Mouse (Mus musculus) hindbrain, postnatal 0 days (tissue): ENCODE data around the gene 4933424G06Rik. TPM values are rescaled to one million over a fixed set of nuclear protein-coding genes. Genes with fewer than 3 reads are reported as not detected.

ENCODE experiments used
- ATAC-seq: fragments of 200-750 bp; cut with Nextera tagmentation; 2 replicates; pipeline ENCODE4 v1.8.0; 2017; ENCODE audit warnings: mild to moderate bottlenecking, moderate TSS enrichment, moderate library complexity
- DNase-seq: peaks from one replicate; pipeline ENCODE4 v3.0.0-alpha.2; 2015; ENCODE audit warnings: low spot score
- H3K27ac ChIP-seq: fragments of 300-500 bp; sonication (generic); 2 replicates; pipeline ENCODE4 v1.5.1; 2014; ENCODE audit warnings: mild to moderate bottlenecking
- H3K27me3 ChIP-seq: fragments of 300-500 bp; sonication (generic); 2 replicates; pipeline ENCODE4 v1.6.1; 2014; ENCODE audit warnings: low read length, mixed read lengths; ENCODE audit not compliant: insufficient read depth
- H3K36me3 ChIP-seq: fragments of 300-500 bp; sonication (generic); 2 replicates; pipeline ENCODE4 v1.6.1; 2014; ENCODE audit warnings: low read length, mixed read lengths; ENCODE audit not compliant: insufficient read depth
- H3K4me1 ChIP-seq: fragments of 300-500 bp; sonication (generic); 2 replicates; pipeline ENCODE4 v1.6.1; 2014; ENCODE audit warnings: antibody characterized with exemption, low read length, mixed read lengths; ENCODE audit not compliant: insufficient read depth
- H3K4me2 ChIP-seq: fragments of 300-500 bp; sonication (generic); 2 replicates; pipeline ENCODE4 v1.6.1; 2014; ENCODE audit warnings: low read depth, mild to moderate bottlenecking, low read length, moderate library complexity, mixed read lengths
- H3K4me3 ChIP-seq: fragments of 300-500 bp; sonication (generic); 2 replicates; pipeline ENCODE4 v1.5.1; 2014; ENCODE audit warnings: low read length
- H3K9ac ChIP-seq: fragments of 300-500 bp; sonication (generic); replicated peaks from 2 replicates; pipeline ENCODE4 v1.6.1; 2014; ENCODE audit warnings: mild to moderate bottlenecking, low read length, moderate library complexity, mixed read lengths
- H3K9me3 ChIP-seq: fragments of 300-500 bp; sonication (generic); 2 replicates; pipeline ENCODE4 v1.6.1; 2016; ENCODE audit warnings: low read length, mixed read lengths
- CTCF ChIP-seq: IDR thresholded peaks from 2 replicates; pipeline ENCODE4 v1.5.1; 2016; ENCODE audit warnings: antibody characterized with exemption, control low read depth, low read depth
- WGBS: fragments of 180-500 bp; shearing (Covaris S2); extraction: QIAGEN DNeasy Blood & Tissue Kit; methylation state at CpG from one replicate; pipeline ENCODE4 v1.1.7; 2014; 5-methylcytosine and 5-hydroxymethylcytosine counted together
- microRNA-seq, 2 experiments: library from miRNA; unstranded; fragments of <30 nt; microRNA quantifications; one replicate each; pipeline ENCODE4; 2016
- polyA plus RNA-seq: library from polyadenylated mRNA; unstranded; fragments of >200 nt; fragmentation: Nextera tagmentation; extraction: Ambion mirVana; gene quantifications from 2 replicates; pipeline ENCODE4 v1.2.1, GENCODE M21; 2015
- total RNA-seq: library from RNA; depleted of rRNA; stranded (reverse); fragments of >200 nt; gene quantifications from 2 replicates; pipeline ENCODE4 v1.2.3, GENCODE M21; 2014; rRNA removed

The 4933424G06Rik gene
- total and polyA plus RNA-seq, 2 experiments from 2014 or later, result 0.89 TPM; not detected in 1

GRCm38 (mm10) chr1:36800379-36801011 lies 90.5 kb downstream of the 4933424G06Rik start:
- Histone ChIP-seq H3K27ac (no peak overlapping the region), H3K4me1 (no peaks in the 10 kb centered on the region), H3K4me2 (no peak overlapping the region), H3K9me3 (no peaks in the 10 kb centered on the region), H3K9ac (no peak overlapping the region), H3K4me3 (no peak overlapping the region), H3K27me3 (no peaks in the 10 kb centered on the region), H3K36me3 (peaks cover 70% of the 10 kb centered on the region)
- no peak for ATAC-seq
- TF ChIP-seq CTCF, result no peak
- WGBS, result 87% methylated on average over 3 of the region's 3 CpGs
- no peak for DNase-seq

- H3K27me3 ChIP-seq, result no peaks in the 10 kb centered on the region
- no peak overlapping the region for H3K9ac ChIP-seq
- H3K36me3 ChIP-seq, result peaks cover 70% of the 10 kb centered on the region
- no peak overlapping the region for H3K4me3 ChIP-seq
- no peak for TF ChIP-seq CTCF
- H3K27ac ChIP-seq, result no peak overlapping the region
- H3K4me1 ChIP-seq, result no peaks in the 10 kb centered on the region
- no peak for DNase-seq
- no peak overlapping the region for H3K4me2 ChIP-seq
- no peaks in the 10 kb centered on the region for H3K9me3 ChIP-seq
- ATAC-seq, result no peak
- 72% methylated on average over 9 of the region's 9 CpGs for WGBS
Observed at GRCm38 (mm10) chr1:36804259-36804658, 94.3 kb downstream of the 4933424G06Rik start.

GRCm38 (mm10) chr1:36804833-36805232 lies 94.9 kb downstream of the 4933424G06Rik start:
- Histone ChIP-seq H3K27ac (no peak overlapping the region), H3K4me1 (no peaks in the 10 kb centered on the region), H3K4me3 (no peak overlapping the region), H3K9me3 (no peaks in the 10 kb centered on the region), H3K27me3 (no peaks in the 10 kb centered on the region), H3K9ac (no peak overlapping the region), H3K36me3 (peaks cover 66% of the 10 kb centered on the region), H3K4me2 (no peak overlapping the region)
- 87% methylated on average over 4 of the region's 4 CpGs for WGBS
- ATAC-seq, result no peak
- no peak for TF ChIP-seq CTCF
- DNase-seq, result no peak

GRCm38 (mm10) chr1:36806181-36806905 lies 96.4 kb downstream of the 4933424G06Rik start:
- Histone ChIP-seq H3K9ac (no peak overlapping the region), H3K27ac (no peak overlapping the region), H3K36me3 (peaks cover 75% of the 10 kb centered on the region), H3K4me1 (no peaks in the 10 kb centered on the region), H3K9me3 (no peaks in the 10 kb centered on the region), H3K4me3 (no peak overlapping the region), H3K4me2 (no peak overlapping the region), H3K27me3 (no peaks in the 10 kb centered on the region)
- 94% methylated on average over 7 of the region's 7 CpGs for WGBS
- DNase-seq (no peak), ATAC-seq (no peak)
- no peak for TF ChIP-seq CTCF

- no peak overlapping the region for H3K27ac ChIP-seq
- 88% methylated on average over 1 of the region's 1 CpGs for WGBS
- no peaks in the 10 kb centered on the region for H3K9me3 ChIP-seq
- ATAC-seq, result no peak
- no peaks in the 10 kb centered on the region for H3K4me1 ChIP-seq
- TF ChIP-seq CTCF, result no peak
- H3K36me3 ChIP-seq, result peaks cover 75% of the 10 kb centered on the region
- no peaks in the 10 kb centered on the region for H3K27me3 ChIP-seq
- H3K4me2 ChIP-seq, result no peak overlapping the region
- no peak for DNase-seq
- no peak overlapping the region for H3K9ac ChIP-seq
- H3K4me3 ChIP-seq, result no peak overlapping the region
Observed at GRCm38 (mm10) chr1:36807086-36807485, 97.1 kb downstream of the 4933424G06Rik start.

Small RNA genes lying within 50 kb of the gene (microRNA-seq; reads per million reads assigned to microRNA genes)
- 0 to 0.36 reads per million in 2 experiments for gene Gm24133

Other genes starting within 250 kb of the 4933424G06Rik start
- 18.5 and 19.6 TPM in 2 replicates for gene Cnnm4, start 238.5 kb upstream of the 4933424G06Rik start, total RNA-seq
- 9.6 and 10.0 TPM in 2 replicates for gene Cnnm4, start 238.5 kb upstream of the 4933424G06Rik start, polyA plus RNA-seq
- gene Cnnm3, start 198.3 kb upstream of the 4933424G06Rik start, total RNA-seq, result 28.4 and 35.9 TPM in 2 replicates
- 5.2 and 5.4 TPM in 2 replicates for gene Cnnm3, start 198.3 kb upstream of the 4933424G06Rik start, polyA plus RNA-seq
- gene Ankrd23, start 173.3 kb upstream of the 4933424G06Rik start, total RNA-seq, result 8.1 and 11.5 TPM in 2 replicates
- gene Ankrd23, start 173.3 kb upstream of the 4933424G06Rik start, polyA plus RNA-seq, result 11.2 and 12.7 TPM in 2 replicates
- not detected in 2 replicates for gene Gm42417, start 170.7 kb upstream of the 4933424G06Rik start, total RNA-seq
- gene Gm42417, start 170.7 kb upstream of the 4933424G06Rik start, polyA plus RNA-seq, result not detected in 2 replicates
- 38.1 and 55.1 TPM in 2 replicates for gene Ankrd39, start 162.7 kb upstream of the 4933424G06Rik start, total RNA-seq
- gene Ankrd39, start 162.7 kb upstream of the 4933424G06Rik start, polyA plus RNA-seq, result 30.8 and 32.5 TPM in 2 replicates
- 32.3 and 40.5 TPM in 2 replicates for gene Sema4c, start 151.8 kb upstream of the 4933424G06Rik start, total RNA-seq
- 14.4 and 14.7 TPM in 2 replicates for gene Sema4c, start 151.8 kb upstream of the 4933424G06Rik start, polyA plus RNA-seq
- gene Fam178b, start 27.0 kb upstream of the 4933424G06Rik start, total RNA-seq, result not detected in 2 replicates
- gene Fam178b, start 27.0 kb upstream of the 4933424G06Rik start, polyA plus RNA-seq, result 0.21 and 0.41 TPM in 2 replicates
- gene Cox5b, start 18.7 kb upstream of the 4933424G06Rik start, total RNA-seq, result 346 and 404 TPM in 2 replicates
- gene Cox5b, start 18.7 kb upstream of the 4933424G06Rik start, polyA plus RNA-seq, result 977 and 1,021 TPM in 2 replicates
- gene Actr1b, start 4.3 kb downstream of the 4933424G06Rik start, total RNA-seq, result 174 and 178 TPM in 2 replicates
- gene Actr1b, start 4.3 kb downstream of the 4933424G06Rik start, polyA plus RNA-seq, result 117 and 119 TPM in 2 replicates
- gene Zap70, start 51.6 kb downstream of the 4933424G06Rik start, total RNA-seq, result 1.6 and 6.3 TPM in 2 replicates
- gene Zap70, start 51.6 kb downstream of the 4933424G06Rik start, polyA plus RNA-seq, result 2.1 and 2.7 TPM in 2 replicates
- 21.5 and 22.9 TPM in 2 replicates for gene Tmem131, start 233.5 kb downstream of the 4933424G06Rik start, total RNA-seq
- gene Tmem131, start 233.5 kb downstream of the 4933424G06Rik start, polyA plus RNA-seq, result 8.0 and 8.9 TPM in 2 replicates